Mouse (Mus musculus): ENCODE results near the gene Adamts6.

DNA sequence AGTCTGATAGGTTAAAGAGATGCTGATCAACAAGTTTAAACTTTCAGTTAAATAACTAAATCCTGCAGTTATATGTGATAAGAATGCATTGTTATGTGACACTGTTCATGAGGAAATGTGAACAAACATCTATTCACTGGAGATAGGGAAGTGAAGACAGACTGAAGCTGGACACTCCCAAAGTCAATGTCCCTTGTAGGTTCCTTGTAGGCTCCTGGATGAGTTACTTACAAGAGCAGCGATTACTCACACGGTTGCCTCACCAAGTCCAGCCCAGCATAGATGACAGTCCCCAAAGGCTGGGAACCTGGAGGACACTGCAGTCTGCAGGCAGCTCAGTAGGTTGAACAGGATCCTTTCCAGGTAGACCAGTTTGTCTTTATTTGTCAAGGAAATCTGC, 145.1 kb downstream of the Adamts6 start:
- no peak for TF ChIP-seq POLR2A (IDR thresholded peaks at IDR 0.05; ENCODE audit: low read depth, low read length)
- no peak for TF ChIP-seq CTCF (conservative IDR thresholded peaks at IDR 0.05; ENCODE audit: insufficient read depth, insufficient read length, low read depth, low read length)

All from kidney, adult 2 months (tissue).